Mouse (Mus musculus): ENCODE results near the gene Mrpl11. TPM values are rescaled to one million over a fixed set of nuclear protein-coding genes. Genes with fewer than 3 reads are reported as not detected.
A peak's percentile ranks its signal among the peaks of the same experiment; 100 is the strongest.

Gene Mrpl11
- total and polyA plus RNA-seq, 3 experiments = 74.0 to 171 (median 102) TPM

DNA sequence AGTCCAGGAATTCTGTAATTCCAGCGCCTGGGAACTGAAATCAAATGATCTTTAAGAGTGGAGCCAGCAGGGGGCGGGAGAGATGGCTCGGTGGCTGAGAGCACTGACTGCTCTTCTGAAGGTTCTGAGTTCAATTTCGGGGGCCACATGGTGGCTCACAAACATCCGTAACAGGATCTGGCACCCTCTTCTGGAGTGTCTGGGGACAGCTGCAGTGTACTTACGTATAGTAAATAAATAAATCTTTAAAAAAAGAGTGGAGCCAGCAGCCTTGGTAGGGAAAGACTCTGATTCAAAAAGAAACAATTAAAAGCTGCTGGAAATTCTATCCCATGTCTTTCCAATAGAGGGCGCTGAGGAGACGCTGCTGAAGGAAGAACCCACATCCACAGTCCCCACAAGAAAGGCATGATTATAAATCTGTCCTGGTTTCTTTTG lies 53.0 kb downstream of the Mrpl11 start:
- in situ Hi-C loops (cut with MboI; ENCODE audit: low pct_ligation_motif_present, low pct_unique_long_range_greater_than_20kb, low sequenced_read_pairs) = no loop called here

DNA sequence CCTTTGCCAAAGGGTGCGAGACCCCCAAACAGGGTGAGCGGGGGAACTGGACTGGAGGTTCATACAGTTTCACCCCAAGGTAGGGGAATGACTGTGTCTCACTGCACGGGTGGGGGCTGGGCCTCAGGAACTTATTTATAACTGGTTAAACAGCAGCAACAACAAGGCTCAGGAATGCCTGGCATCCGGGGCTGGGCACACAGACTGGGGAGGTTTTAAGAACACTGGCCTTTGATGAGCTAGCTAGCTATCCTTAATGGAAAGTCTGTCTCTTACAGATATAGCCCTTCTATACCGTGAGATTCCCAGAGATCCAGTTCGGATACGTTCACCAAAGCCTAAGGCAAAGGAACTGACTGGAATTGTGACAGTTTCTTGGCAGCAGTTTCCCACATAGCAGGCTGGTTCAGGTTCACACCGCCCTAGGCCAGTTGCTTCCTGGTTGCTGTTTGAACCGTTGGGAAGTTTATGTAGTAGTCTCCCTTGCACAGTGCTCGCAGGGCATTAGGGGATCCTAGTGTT lies 54.3 kb downstream of the Mrpl11 start:
- in situ Hi-C loops (cut with MboI; ENCODE audit: low pct_ligation_motif_present, low pct_unique_long_range_greater_than_20kb, low sequenced_read_pairs) (no loop called here), dilution Hi-C loops (cut with MboI; ENCODE audit: extremely low pct_ligation_motif_present, extremely low pct_unique_long_range_greater_than_20kb, low sequenced_read_pairs) (no loop called here)
- no peak overlapping the region for H3K4me3 ChIP-seq (replicated peaks in 1 of 3; ENCODE audit: low read depth in 2 of 3, low read length in 2 of 3, poor library complexity in 1 of 3)
- H3K9ac ChIP-seq (ENCODE audit: insufficient read depth, low read depth) = no peak overlapping the region
- no peaks in the 10 kb centered on the region for H3K79me2 ChIP-seq (replicated peaks; ENCODE audit: control insufficient read depth, extremely low read depth, insufficient read depth, poor library complexity, severe bottlenecking)
- no peaks in the 10 kb centered on the region for H3K9me3 ChIP-seq (replicated peaks; ENCODE audit: low read length)
- TF ChIP-seq CHD2 (IDR thresholded peaks at IDR 0.05; ENCODE audit: low read length) = no peak
- TF ChIP-seq MAZ (IDR thresholded peaks at IDR 0.05; ENCODE audit: low read depth, low read length) = no peak
- TF ChIP-seq IRF4 (IDR thresholded peaks at IDR 0.05; ENCODE audit: low read depth, low read length) = no peak
- TF ChIP-seq CHD1 (IDR thresholded peaks at IDR 0.05; ENCODE audit: low read depth, low read length) = no peak
- no peak for DNase-seq (ENCODE audit: extremely low read depth)
- H3K36me3 ChIP-seq (replicated peaks in 1 of 2; ENCODE audit: control insufficient read depth in 1 of 2, insufficient read depth in 1 of 2, low read length in 1 of 2) = no peaks in the 10 kb centered on the region
- H3K27ac ChIP-seq (ENCODE audit: insufficient read depth, low read depth) = no peak overlapping the region
- peak overlapping the region; percentile 47; the same call in 1 of the 2 replicates for H3K4me2 ChIP-seq (ENCODE audit: insufficient read depth, low read depth, poor library complexity, severe bottlenecking)
- peaks cover 47% of the 10 kb centered on the region for H3K27me3 ChIP-seq (replicated peaks)
- H3K4me1 ChIP-seq (ENCODE audit: control insufficient read depth in 1 of 2, insufficient read depth in 2 of 2) = peaks cover 0 to 13% of the 10 kb centered on the region in 2 experiments; a peak in 1 of 4 replicates

More for the DNA sequence above, 53.0 kb downstream of the Mrpl11 start:
- H3K9me3 ChIP-seq (replicated peaks; ENCODE audit: low read length) = no peaks in the 10 kb centered on the region
- H3K4me2 ChIP-seq (ENCODE audit: insufficient read depth, low read depth, poor library complexity, severe bottlenecking) = no peak overlapping the region
- no peak overlapping the region for H3K4me3 ChIP-seq (replicated peaks in 1 of 3; ENCODE audit: low read depth in 2 of 3, low read length in 2 of 3, poor library complexity in 1 of 3)
- H3K36me3 ChIP-seq (replicated peaks in 1 of 2; ENCODE audit: control insufficient read depth in 1 of 2, insufficient read depth in 1 of 2, low read length in 1 of 2) = no peaks in the 10 kb centered on the region
- peaks cover 0 to 13% of the 10 kb centered on the region in 2 experiments; a peak in 1 of 4 replicates for H3K4me1 ChIP-seq (ENCODE audit: control insufficient read depth in 1 of 2, insufficient read depth in 2 of 2)
- TF ChIP-seq GABPA (IDR thresholded peaks at IDR 0.05; ENCODE audit: insufficient replicate concordance, low read depth, low read length) (no peak), MAZ (IDR thresholded peaks at IDR 0.05; ENCODE audit: low read depth, low read length) (no peak), CTCF (conservative IDR thresholded peaks at IDR 0.05 in 1 of 2, IDR thresholded peaks at IDR 0.05 in 1 of 2; ENCODE audit: low read depth in 2 of 2, low read length in 2 of 2) (peak; percentile 66 to 71), TBP (conservative IDR thresholded peaks at IDR 0.05; ENCODE audit: low read depth, low read length) (no peak), BHLHE40 (IDR thresholded peaks at IDR 0.05; ENCODE audit: low read depth, low read length) (no peak), HCFC1 (IDR thresholded peaks at IDR 0.05; ENCODE audit: low read depth, low read length) (no peak; the same call in 1 of the 2 replicates), EP300 (IDR thresholded peaks at IDR 0.05; ENCODE audit: low read length) (no peak), IRF4 (IDR thresholded peaks at IDR 0.05; ENCODE audit: low read depth, low read length) (peak; percentile 43; the same call in 1 of the 2 replicates), ZKSCAN1 (IDR thresholded peaks at IDR 0.05; ENCODE audit: borderline replicate concordance, low read depth, low read length) (no peak), KAT2A (IDR thresholded peaks at IDR 0.05; ENCODE audit: insufficient replicate concordance, low read length) (no peak), PAX5 (IDR thresholded peaks at IDR 0.05; ENCODE audit: low read length) (no peak), MYC (IDR thresholded peaks at IDR 0.05; ENCODE audit: low read depth, low read length) (no peak), JUN (IDR thresholded peaks at IDR 0.05; ENCODE audit: insufficient read depth, low read depth, low read length) (no peak), MAFK (IDR thresholded peaks at IDR 0.05; ENCODE audit: insufficient replicate concordance, low read length) (no peak), POLR2A (IDR thresholded peaks at IDR 0.05; ENCODE audit: low read depth, low read length) (no peak), ELF1 (IDR thresholded peaks at IDR 0.05; ENCODE audit: low read depth, low read length) (no peak), NRF1 (IDR thresholded peaks at IDR 0.05; ENCODE audit: low read depth, low read length) (no peak), NELFE (IDR thresholded peaks at IDR 0.05; ENCODE audit: low read depth, low read length) (no peak), ZC3H11A (IDR thresholded peaks at IDR 0.05; ENCODE audit: low read depth, low read length) (no peak), USF2 (conservative IDR thresholded peaks at IDR 0.05; ENCODE audit: low read depth, low read length) (no peak), SMC3 (IDR thresholded peaks at IDR 0.05; ENCODE audit: low read depth, low read length) (0 out of 2 replicates have a peak, but pooled peaks have one; percentile 1), UBTF (IDR thresholded peaks at IDR 0.05; ENCODE audit: low read depth, low read length) (no peak), RAD21 (IDR thresholded peaks at IDR 0.05; ENCODE audit: low read depth, low read length) (peak; percentile 47), CHD1 (IDR thresholded peaks at IDR 0.05; ENCODE audit: low read depth, low read length) (no peak)
- no peak overlapping the region for H3K9ac ChIP-seq (ENCODE audit: insufficient read depth, low read depth)
- H3K27me3 ChIP-seq (replicated peaks) = peaks cover 45% of the 10 kb centered on the region
- peak; percentile 60 for DNase-seq (ENCODE audit: extremely low read depth)
- H3K79me2 ChIP-seq (replicated peaks; ENCODE audit: control insufficient read depth, extremely low read depth, insufficient read depth, poor library complexity, severe bottlenecking) = no peaks in the 10 kb centered on the region
- dilution Hi-C loops (cut with MboI; ENCODE audit: extremely low pct_ligation_motif_present, extremely low pct_unique_long_range_greater_than_20kb, low sequenced_read_pairs) = no loop called here
- no peak overlapping the region for H3K27ac ChIP-seq (ENCODE audit: insufficient read depth, low read depth)
